Mouse (Mus musculus) brown adipose tissue, adult 24 weeks (tissue): ENCODE results near the gene Cdk5rap3. TPM values are rescaled to one million over a fixed set of nuclear protein-coding genes. Genes with fewer than 3 reads are reported as not detected.

Experiments used
- H3K27ac ChIP-seq: fragments of 200-500 bp; replicated peaks from 2 replicates; pipeline ENCODE4 v1.5.1; 2012; ENCODE audit warnings: low read depth, mild to moderate bottlenecking, low read length
- H3K4me1 ChIP-seq: fragments of 200-500 bp; 2 replicates; pipeline ENCODE4 v1.6.1; 2012; ENCODE audit warnings: low read length, mixed read lengths; ENCODE audit not compliant: control insufficient read depth, insufficient read depth, insufficient read length
- H3K4me3 ChIP-seq: fragments of 200-500 bp; 2 replicates; pipeline ENCODE4 v1.5.1; 2012; ENCODE audit warnings: low read depth, mild to moderate bottlenecking, low read length, moderate library complexity; ENCODE audit not compliant: insufficient read depth
- polyA plus RNA-seq: library from polyadenylated mRNA; stranded (reverse); fragments of >200 nt; gene quantifications from 2 replicates; pipeline ENCODE4 v1.2.4, GENCODE M21; 2012; ENCODE audit not compliant: missing spikeins, insufficient read depth, insufficient read length

Gene Cdk5rap3
- polyA plus RNA-seq, 1 experiment, result 27.2 TPM

- H3K4me1 ChIP-seq, result no peaks in the 10 kb centered on the region
- H3K27ac ChIP-seq, result no peak overlapping the region
- H3K4me3 ChIP-seq, result no peak overlapping the region
Measured at GRCm38 (mm10) chr11:96925469-96926148, 9.3 kb upstream of the Cdk5rap3 start.

- H3K4me1 ChIP-seq, result no peaks in the 10 kb centered on the region
- H3K4me3 ChIP-seq, result no peak overlapping the region
- H3K27ac ChIP-seq, result no peak overlapping the region
Measured at GRCm38 (mm10) chr11:96924861-96925260, 8.6 kb upstream of the Cdk5rap3 start.

- Histone ChIP-seq H3K4me3 (no peak overlapping the region), H3K4me1 (no peaks in the 10 kb centered on the region), H3K27ac (no peak overlapping the region)
Measured at GRCm38 (mm10) chr11:96919003-96919402, 2.7 kb upstream of the Cdk5rap3 start.

DNA sequence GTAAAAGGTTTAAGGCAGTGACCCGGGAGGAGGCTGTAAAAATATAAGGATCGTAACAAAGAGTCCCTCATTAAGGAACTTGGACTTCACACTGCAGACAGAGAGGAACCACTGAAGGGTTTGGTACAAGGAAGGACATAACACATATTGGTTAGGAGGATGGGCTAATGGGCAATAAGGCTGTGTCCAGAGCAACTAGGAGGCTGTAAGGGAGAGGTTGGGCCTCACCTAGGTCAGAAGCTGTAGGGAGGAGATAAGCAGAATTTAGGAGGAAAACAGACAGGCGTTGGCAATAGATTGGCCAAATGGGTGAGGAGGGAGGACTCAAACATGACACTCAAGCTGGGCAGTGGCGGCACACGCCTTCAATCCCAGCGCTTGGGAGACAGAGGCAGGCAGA, 1.1 kb upstream of the Cdk5rap3 start:
- no peak overlapping the region for H3K4me3 ChIP-seq

GRCm38 (mm10) chr11:96916885-96917396, 645 bp upstream of the Cdk5rap3 start:
- Histone ChIP-seq H3K4me3 (peak overlapping the region; percentile 54), H3K27ac (peak overlapping the region; percentile 26; the same call in 1 of the 2 replicates), H3K4me1 (no peaks in the 10 kb centered on the region)

More for the DNA sequence above, 1.1 kb upstream of the Cdk5rap3 start:
- H3K27ac ChIP-seq, result no peak overlapping the region
- no peaks in the 10 kb centered on the region for H3K4me1 ChIP-seq

DNA sequence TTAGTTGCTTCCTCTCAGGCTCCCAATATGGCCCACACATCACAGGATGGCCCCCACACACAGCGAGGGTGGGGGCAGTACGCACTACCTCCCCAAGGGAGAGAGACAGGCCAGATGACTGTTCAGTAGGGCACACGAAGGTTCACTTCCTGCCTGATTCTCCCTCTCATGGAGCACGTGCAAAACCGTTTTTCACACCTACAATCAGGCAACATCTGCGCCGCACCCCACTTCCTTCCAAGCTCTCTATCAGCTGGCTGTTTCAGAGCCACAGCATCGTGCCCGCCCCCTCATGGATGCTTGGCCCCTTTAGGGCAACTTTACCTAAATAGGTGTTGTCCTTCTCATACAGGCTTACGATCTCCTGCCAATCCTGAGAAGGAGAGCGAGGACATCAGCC, 3.6 kb downstream of the Cdk5rap3 start:
- Histone ChIP-seq H3K27ac (no peak overlapping the region), H3K4me3 (no peak overlapping the region), H3K4me1 (no peaks in the 10 kb centered on the region)

DNA sequence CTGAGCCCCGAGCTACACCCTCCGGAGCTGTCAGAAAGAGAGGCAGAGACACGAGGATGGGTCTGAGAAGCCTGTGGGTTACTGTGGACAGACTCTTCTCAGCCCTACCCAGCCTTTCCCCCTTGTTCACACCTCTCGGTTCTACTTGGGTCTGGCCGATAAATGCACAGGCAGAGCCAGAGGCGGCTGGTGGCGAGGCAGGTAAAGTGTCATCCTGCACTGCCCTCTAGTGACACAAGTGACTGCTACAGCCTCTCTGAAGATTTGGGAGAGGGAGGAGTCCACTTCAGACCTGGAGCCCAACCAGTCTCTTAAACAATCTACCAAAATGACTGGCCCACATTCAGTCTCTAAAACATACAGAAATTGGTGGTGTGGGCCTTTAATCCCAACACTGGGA, 6.3 kb downstream of the Cdk5rap3 start:
- Histone ChIP-seq H3K4me1 (no peaks in the 10 kb centered on the region), H3K27ac (no peak overlapping the region), H3K4me3 (no peak overlapping the region)

- Histone ChIP-seq H3K4me3 (no peak overlapping the region), H3K4me1 (no peaks in the 10 kb centered on the region), H3K27ac (no peak overlapping the region)
Measured at GRCm38 (mm10) chr11:96908594-96908993, 7.7 kb downstream of the Cdk5rap3 start.

DNA sequence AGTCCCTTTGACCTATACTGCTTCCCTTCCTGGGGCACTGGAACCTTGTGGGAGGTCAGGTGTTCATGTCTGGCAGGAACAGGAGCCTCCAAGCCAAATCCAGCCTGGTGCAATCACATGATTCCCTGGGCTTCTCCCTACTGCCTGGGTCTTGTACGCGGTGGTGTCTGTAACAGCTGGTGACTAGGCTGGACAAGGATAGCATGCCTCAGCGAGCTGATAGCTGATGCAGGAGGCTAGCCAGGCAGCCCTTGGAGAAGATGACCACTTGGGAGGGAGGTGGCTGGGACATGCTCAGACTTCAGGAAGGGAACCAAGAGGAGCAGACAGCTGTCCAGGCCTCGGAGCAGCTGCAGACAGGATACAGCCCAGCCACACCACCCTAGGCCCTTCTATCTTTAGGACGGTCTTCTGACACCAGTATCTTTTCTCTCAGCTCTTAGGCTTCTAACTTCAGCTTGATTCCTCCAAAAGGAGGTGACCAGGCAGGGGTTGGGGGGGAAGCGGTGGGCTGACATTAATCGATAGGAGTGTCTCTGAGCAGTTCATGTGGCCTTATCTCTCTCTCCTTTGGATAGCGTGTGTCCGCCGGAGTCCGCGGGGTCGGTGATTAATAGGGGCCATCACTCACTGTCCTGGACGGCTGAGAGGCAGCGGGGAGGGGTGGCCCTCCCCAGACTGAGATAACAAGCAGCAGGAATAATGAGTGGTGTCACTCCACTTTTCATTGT, 9.7 kb downstream of the Cdk5rap3 start:
- Histone ChIP-seq H3K4me3 (no peak overlapping the region), H3K27ac (peak overlapping the region; percentile 45), H3K4me1 (no peaks in the 10 kb centered on the region)

GRCm38 (mm10) chr11:96902639-96903635, 13.4 kb downstream of the Cdk5rap3 start:
- no peak overlapping the region for H3K4me3 ChIP-seq
- H3K4me1 ChIP-seq, result no peaks in the 10 kb centered on the region
- peak overlapping the region; percentile 35 for H3K27ac ChIP-seq

DNA sequence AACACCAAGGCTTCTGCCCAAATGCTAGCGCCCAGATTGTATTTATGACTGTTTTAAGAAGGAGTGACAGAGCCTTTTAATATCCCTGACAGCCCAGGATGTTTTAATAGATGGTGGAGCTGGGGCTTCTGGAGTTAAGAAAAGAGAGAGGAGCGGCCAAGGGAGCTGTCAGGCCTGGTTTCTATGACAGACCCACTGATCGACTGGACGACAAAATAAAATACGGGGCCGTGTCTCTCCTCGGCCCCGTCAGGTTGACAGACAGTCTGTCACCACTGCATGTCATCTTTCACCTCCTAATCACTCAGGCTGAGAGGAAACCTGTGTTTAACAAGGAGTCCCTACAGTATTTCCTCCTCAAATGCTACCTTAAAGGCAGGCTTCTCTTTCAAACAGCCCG, 15.0 kb downstream of the Cdk5rap3 start:
- Histone ChIP-seq H3K4me1 (peaks cover 3% of the 10 kb centered on the region), H3K4me3 (no peak overlapping the region), H3K27ac (no peak overlapping the region)

- Histone ChIP-seq H3K4me3 (no peak overlapping the region), H3K27ac (no peak overlapping the region), H3K4me1 (peaks cover 3% of the 10 kb centered on the region)
Measured at GRCm38 (mm10) chr11:96899449-96900306, 16.6 kb downstream of the Cdk5rap3 start.

- Histone ChIP-seq H3K4me1 (peaks cover 3% of the 10 kb centered on the region), H3K4me3 (no peak overlapping the region), H3K27ac (no peak overlapping the region; the same call in 1 of the 2 replicates)
Measured at GRCm38 (mm10) chr11:96895886-96896285, 20.4 kb downstream of the Cdk5rap3 start.

DNA sequence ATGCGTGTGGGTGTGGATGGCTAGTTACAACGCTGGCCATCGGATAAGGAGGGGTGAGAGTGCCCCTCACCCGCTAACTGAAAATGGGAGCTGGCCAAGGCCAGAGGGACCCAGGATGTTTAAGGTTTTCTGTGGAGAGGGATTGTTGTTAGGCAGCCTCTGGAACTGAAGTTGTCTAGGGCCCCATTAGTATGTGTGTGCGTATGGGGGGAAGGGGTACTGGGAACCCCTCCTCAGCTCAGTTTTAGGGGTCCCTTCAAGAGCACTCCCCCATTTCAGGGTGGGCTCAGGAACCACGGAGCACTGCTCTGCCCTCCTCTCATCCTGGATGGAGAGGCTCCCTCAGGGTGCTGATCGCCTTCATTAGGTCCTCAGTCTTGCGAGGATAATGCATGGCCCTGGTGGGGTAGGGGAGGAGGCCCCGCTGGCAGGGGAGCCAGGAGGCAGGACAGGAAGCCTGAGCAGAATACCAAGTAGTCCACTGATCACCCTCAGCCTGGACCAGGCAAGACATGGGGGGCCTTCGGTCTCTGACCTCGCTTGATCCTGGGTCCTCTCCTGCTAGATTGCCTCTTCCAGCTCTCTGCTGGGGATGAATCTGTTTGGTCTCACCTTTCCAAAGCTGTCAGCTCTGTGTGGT, 23.0 kb downstream of the Cdk5rap3 start:
- Histone ChIP-seq H3K27ac (no peak overlapping the region), H3K4me1 (peaks cover 3% of the 10 kb centered on the region), H3K4me3 (no peak overlapping the region)
